Mouse (Mus musculus) stomach, embryonic 15.5 days (tissue): ENCODE data around the gene Fgfr3. TPM values are rescaled to one million over a fixed set of nuclear protein-coding genes. Genes with fewer than 3 reads are reported as not detected.

Experiments
- ATAC-seq: fragments of 200-750 bp; cut with Nextera tagmentation; 2 replicates; pipeline ENCODE4 v1.8.0; 2017; ENCODE audit warnings: low read depth, moderate number of reproducible peaks, moderate TSS enrichment; ENCODE audit not compliant: insufficient read depth, low FRiP score
- H3K27ac ChIP-seq: fragments of 300-500 bp; sonication (generic); 2 replicates; pipeline ENCODE4 v1.5.1; 2015; ENCODE audit warnings: mild to moderate bottlenecking, inconsistent platforms
- H3K27me3 ChIP-seq: fragments of 300-500 bp; sonication (generic); replicated peaks from 2 replicates; pipeline ENCODE4 v1.6.1; 2015; ENCODE audit warnings: inconsistent platforms
- H3K36me3 ChIP-seq: fragments of 300-500 bp; sonication (generic); 2 replicates; pipeline ENCODE4 v1.6.1; 2015; ENCODE audit warnings: inconsistent platforms
- H3K4me1 ChIP-seq: fragments of 300-500 bp; sonication (generic); 2 replicates; pipeline ENCODE4 v1.6.1; 2015; ENCODE audit warnings: inconsistent platforms
- H3K4me2 ChIP-seq: fragments of 300-500 bp; sonication (generic); 2 replicates; pipeline ENCODE4 v1.6.1; 2015; ENCODE audit warnings: mild to moderate bottlenecking, inconsistent platforms
- H3K4me3 ChIP-seq: fragments of 300-500 bp; sonication (generic); replicated peaks from 2 replicates; pipeline ENCODE4 v1.5.1; 2015; ENCODE audit warnings: inconsistent platforms
- H3K9ac ChIP-seq: fragments of 300-500 bp; sonication (generic); 2 replicates; pipeline ENCODE4 v1.6.1; 2015; ENCODE audit warnings: inconsistent platforms
- H3K9me3 ChIP-seq: fragments of 300-500 bp; sonication (generic); 2 replicates; pipeline ENCODE4 v1.6.1; 2016; ENCODE audit warnings: inconsistent platforms
- WGBS: fragments of 180-500 bp; shearing (Covaris S2); methylation state at CpG from one replicate; pipeline ENCODE4 v1.1.7; 2015; 5-methylcytosine and 5-hydroxymethylcytosine counted together
- polyA plus RNA-seq: library from polyadenylated mRNA; unstranded; fragments of >200 nt; fragmentation: Nextera tagmentation; extraction: Ambion mirVana; gene quantifications from 2 replicates; pipeline ENCODE4 v1.2.1, GENCODE M21; 2015

Fgfr3 gene
- polyA plus RNA-seq, 1 experiment from 2014 or later, result 29.2 TPM

DNA sequence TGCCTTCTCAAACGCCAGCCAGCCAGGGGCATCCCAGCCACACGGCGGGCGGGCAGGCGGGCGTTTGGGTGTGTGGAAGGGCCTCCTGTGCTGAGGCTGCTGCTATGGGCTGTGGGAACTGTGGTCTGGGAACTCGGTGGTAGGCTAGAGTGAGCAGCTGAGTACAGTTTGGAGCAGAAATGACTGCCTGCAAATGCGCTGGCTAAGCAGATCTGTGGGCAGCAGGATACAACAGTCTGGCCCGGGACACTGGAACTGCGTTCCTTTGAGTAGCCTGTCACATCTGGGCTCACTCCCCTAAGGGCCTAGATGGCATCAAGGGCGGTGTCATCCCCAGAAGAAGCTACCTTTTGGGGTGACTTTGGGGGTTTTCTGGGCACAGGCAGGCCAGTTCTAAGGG is 19.6 kb upstream of the Fgfr3 start:
- Histone ChIP-seq H3K36me3 (no peaks in the 10 kb centered on the region), H3K4me2 (no peak overlapping the region; the same call in 1 of the 2 replicates), H3K27me3 (no peaks in the 10 kb centered on the region), H3K9ac (no peak overlapping the region), H3K27ac (no peak overlapping the region), H3K4me1 (peaks cover 50% of the 10 kb centered on the region), H3K9me3 (no peaks in the 10 kb centered on the region), H3K4me3 (no peak overlapping the region)
- no peak for ATAC-seq
- WGBS, result 77% methylated on average over 11 of the region's 11 CpGs

DNA sequence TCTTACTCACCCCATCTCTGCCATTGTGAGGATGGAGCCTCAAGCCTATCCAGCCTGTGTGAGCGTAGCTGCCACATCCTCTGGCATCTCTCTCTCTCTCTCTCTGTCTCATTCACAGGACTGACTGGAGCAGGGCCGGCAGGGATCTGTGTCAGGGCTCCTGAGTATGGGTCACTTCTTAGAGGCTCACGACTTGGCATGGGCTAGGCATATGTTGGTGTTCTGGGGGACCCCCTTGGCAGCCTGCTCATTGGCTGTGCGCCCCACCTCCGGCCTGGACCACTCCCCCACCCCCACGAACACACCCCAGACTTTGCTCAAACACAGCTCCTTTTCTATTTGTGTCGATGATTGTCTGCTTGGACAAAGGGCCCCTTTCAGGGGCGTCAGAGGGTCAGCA is 17.5 kb upstream of the Fgfr3 start:
- no peak overlapping the region for H3K4me3 ChIP-seq
- WGBS, result 51% methylated on average over 8 of the region's 8 CpGs

GRCm38 (mm10) chr5:33704945-33705611 is 16.4 kb upstream of the Fgfr3 start:
- Histone ChIP-seq H3K9ac (no peak overlapping the region), H3K4me2 (0 out of 2 replicates have a peak overlapping the region, but pooled peaks have one; percentile 16), H3K4me3 (no peak overlapping the region), H3K27ac (no peak overlapping the region), H3K9me3 (no peaks in the 10 kb centered on the region), H3K36me3 (no peaks in the 10 kb centered on the region), H3K4me1 (peaks cover 38% of the 10 kb centered on the region), H3K27me3 (no peaks in the 10 kb centered on the region)
- ATAC-seq, result peak; percentile 30; the same call in 1 of the 2 replicates
- 15% methylated on average over 11 of the region's 11 CpGs for WGBS

More for the DNA sequence above, 17.5 kb upstream of the Fgfr3 start:
- H3K4me2 ChIP-seq, result no peak overlapping the region
- no peak overlapping the region for H3K9ac ChIP-seq
- H3K27ac ChIP-seq, result no peak overlapping the region
- ATAC-seq, result no peak
- no peaks in the 10 kb centered on the region for H3K9me3 ChIP-seq
- peaks cover 47% of the 10 kb centered on the region for H3K4me1 ChIP-seq
- no peaks in the 10 kb centered on the region for H3K27me3 ChIP-seq
- H3K36me3 ChIP-seq, result no peaks in the 10 kb centered on the region

DNA sequence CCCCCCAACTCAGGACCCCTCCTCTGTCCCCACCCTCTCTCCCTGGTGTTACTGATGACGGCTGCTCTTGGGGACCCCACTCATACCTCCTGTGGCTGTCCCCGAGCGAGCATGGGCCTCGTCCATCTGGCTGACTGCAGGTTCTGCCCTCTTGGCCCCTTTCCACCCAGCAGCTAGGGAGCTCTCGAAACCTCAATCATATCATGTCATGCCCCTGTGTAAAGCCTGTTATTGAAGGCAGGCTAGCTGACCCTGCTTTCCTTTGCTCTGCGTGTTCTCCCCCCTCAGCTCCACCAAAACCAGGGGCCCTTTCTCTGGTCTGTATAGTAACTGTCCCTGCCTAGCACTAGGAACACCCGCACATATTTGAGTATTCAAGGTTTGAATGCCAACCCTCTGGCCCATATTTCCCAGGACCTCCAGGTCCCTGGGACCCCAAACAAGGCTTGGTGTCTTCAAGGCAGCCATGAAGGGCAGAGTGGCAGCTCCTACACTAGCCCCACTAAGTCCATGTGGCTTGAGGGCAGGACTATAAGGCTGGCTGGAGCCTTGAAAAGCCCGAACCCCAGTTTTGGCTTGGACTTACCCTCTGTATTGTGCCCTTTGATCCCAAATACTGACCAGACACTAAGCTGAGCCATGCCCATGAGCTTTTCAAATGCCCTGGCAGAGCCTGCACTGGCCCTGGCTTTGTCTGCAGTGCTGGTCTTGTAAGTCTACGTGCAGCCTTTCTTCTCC is 15.7 kb upstream of the Fgfr3 start:
- H3K27me3 ChIP-seq, result no peaks in the 10 kb centered on the region
- no peaks in the 10 kb centered on the region for H3K9me3 ChIP-seq
- 0 out of 2 replicates have a peak overlapping the region, but pooled peaks have one; percentile 16 for H3K4me2 ChIP-seq
- H3K4me3 ChIP-seq, result no peak overlapping the region
- H3K4me1 ChIP-seq, result peaks cover 34% of the 10 kb centered on the region
- H3K27ac ChIP-seq, result peak overlapping the region; percentile 12; the same call in 1 of the 2 replicates
- WGBS, result 44% methylated on average over 9 of the region's 9 CpGs
- H3K9ac ChIP-seq, result no peak overlapping the region
- ATAC-seq, result no peak; the same call in 1 of the 2 replicates
- H3K36me3 ChIP-seq, result no peaks in the 10 kb centered on the region

DNA sequence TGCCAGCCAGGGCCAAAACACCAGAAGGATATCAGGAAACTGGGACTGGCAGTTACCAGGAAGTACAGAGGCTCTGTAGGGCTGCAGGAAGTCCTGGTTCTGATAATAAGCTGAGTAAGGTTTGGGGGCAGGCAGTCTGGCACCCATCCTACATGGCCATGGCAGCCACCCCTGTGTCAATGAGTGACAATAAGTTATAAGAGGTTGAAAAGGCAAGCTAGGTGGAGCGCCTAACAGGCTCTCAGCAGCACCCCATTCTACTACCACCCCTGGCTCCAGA is 15.2 kb upstream of the Fgfr3 start:
- ATAC-seq, result no peak
- WGBS, result 90% methylated on average over 1 of the region's 1 CpGs
- H3K36me3 ChIP-seq, result no peaks in the 10 kb centered on the region
- no peaks in the 10 kb centered on the region for H3K27me3 ChIP-seq
- peaks cover 34% of the 10 kb centered on the region for H3K4me1 ChIP-seq
- peak overlapping the region; percentile 21; the same call in 1 of the 2 replicates for H3K27ac ChIP-seq
- H3K9ac ChIP-seq, result no peak overlapping the region
- H3K9me3 ChIP-seq, result no peaks in the 10 kb centered on the region
- H3K4me3 ChIP-seq, result no peak overlapping the region
- no peak overlapping the region for H3K4me2 ChIP-seq

- Histone ChIP-seq H3K9ac (no peak overlapping the region), H3K4me1 (peaks cover 34% of the 10 kb centered on the region), H3K9me3 (no peaks in the 10 kb centered on the region), H3K4me2 (no peak overlapping the region), H3K27ac (no peak overlapping the region), H3K4me3 (no peak overlapping the region), H3K36me3 (no peaks in the 10 kb centered on the region), H3K27me3 (no peaks in the 10 kb centered on the region)
- ATAC-seq, result no peak
- 57% methylated on average over 4 of the region's 4 CpGs for WGBS
Observed at GRCm38 (mm10) chr5:33707163-33707562, 14.3 kb upstream of the Fgfr3 start.

DNA sequence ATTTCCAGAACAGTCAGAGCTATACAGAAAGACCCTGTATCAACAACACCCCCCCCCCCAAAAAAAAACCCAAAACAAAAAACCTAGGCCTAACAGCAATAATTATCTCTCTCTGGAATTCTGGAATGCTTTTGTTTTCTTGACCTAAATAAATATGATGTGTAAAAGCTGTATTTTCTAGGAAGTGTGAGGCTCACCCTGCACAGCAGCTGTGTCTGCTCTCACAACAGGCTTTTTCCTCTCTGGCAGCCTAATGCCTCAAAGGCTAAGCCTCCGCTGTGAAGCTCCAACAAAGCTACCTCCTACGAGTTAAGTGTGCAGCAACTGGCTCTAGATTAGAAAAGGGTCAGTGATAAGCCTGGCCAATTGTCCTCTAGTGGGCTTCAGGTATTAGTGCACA is 12.4 kb upstream of the Fgfr3 start:
- no peak overlapping the region for H3K9ac ChIP-seq
- ATAC-seq, result no peak
- H3K27ac ChIP-seq, result no peak overlapping the region
- H3K4me1 ChIP-seq, result peaks cover 32% of the 10 kb centered on the region
- H3K9me3 ChIP-seq, result no peaks in the 10 kb centered on the region
- H3K36me3 ChIP-seq, result no peaks in the 10 kb centered on the region
- 28% methylated on average over 2 of the region's 2 CpGs for WGBS
- H3K4me2 ChIP-seq, result no peak overlapping the region
- no peaks in the 10 kb centered on the region for H3K27me3 ChIP-seq
- H3K4me3 ChIP-seq, result no peak overlapping the region

GRCm38 (mm10) chr5:33712550-33712949 is 8.9 kb upstream of the Fgfr3 start:
- Histone ChIP-seq H3K36me3 (no peaks in the 10 kb centered on the region), H3K27me3 (no peaks in the 10 kb centered on the region), H3K4me2 (no peak overlapping the region), H3K4me1 (peaks cover 6% of the 10 kb centered on the region; the same call in 1 of the 2 replicates), H3K27ac (peak overlapping the region; percentile 57; the same call in 1 of the 2 replicates), H3K9ac (no peak overlapping the region), H3K9me3 (no peaks in the 10 kb centered on the region), H3K4me3 (no peak overlapping the region)
- WGBS, result 70% methylated on average over 2 of the region's 2 CpGs
- peak; percentile 28; the same call in 1 of the 2 replicates for ATAC-seq

- Histone ChIP-seq H3K4me1 (peaks cover 2% of the 10 kb centered on the region; the same call in 1 of the 2 replicates), H3K27ac (no peak overlapping the region), H3K9me3 (no peaks in the 10 kb centered on the region), H3K36me3 (no peaks in the 10 kb centered on the region), H3K4me2 (no peak overlapping the region), H3K27me3 (no peaks in the 10 kb centered on the region), H3K9ac (no peak overlapping the region), H3K4me3 (no peak overlapping the region)
- WGBS, result 57% methylated on average over 2 of the region's 2 CpGs
- ATAC-seq, result no peak
Observed at GRCm38 (mm10) chr5:33715182-33715581, 6.3 kb upstream of the Fgfr3 start.

DNA sequence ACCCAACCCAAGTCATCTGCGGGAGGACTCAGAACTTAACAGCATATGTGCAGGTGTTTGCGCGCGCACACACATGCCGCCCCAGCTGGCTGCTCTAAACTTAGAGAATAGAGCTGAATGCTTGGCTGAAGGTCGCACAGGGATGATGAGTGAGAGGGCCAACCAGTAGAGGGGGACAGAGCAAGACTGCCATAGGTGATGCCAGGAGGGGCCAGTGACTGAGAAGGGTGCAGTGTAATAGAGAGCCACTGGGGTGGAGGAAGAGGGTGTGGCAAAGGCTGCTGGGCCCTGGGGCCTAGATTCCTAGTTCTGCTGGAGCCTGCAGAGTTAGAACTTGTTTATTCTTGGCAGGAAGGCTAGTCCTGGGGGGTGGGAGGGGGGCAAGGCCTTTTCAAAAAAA is 5.0 kb upstream of the Fgfr3 start:
- peak; percentile 72 for ATAC-seq
- Histone ChIP-seq H3K36me3 (no peaks in the 10 kb centered on the region), H3K4me3 (no peak overlapping the region), H3K9me3 (no peaks in the 10 kb centered on the region), H3K27ac (peak overlapping the region; percentile 31; the same call in 1 of the 2 replicates), H3K27me3 (no peaks in the 10 kb centered on the region), H3K4me2 (no peak overlapping the region), H3K9ac (no peak overlapping the region), H3K4me1 (peaks cover 11% of the 10 kb centered on the region)
- 73% methylated on average over 6 of the region's 6 CpGs for WGBS

- Histone ChIP-seq H3K27me3 (no peaks in the 10 kb centered on the region), H3K9ac (no peak overlapping the region), H3K4me3 (no peak overlapping the region), H3K4me2 (no peak overlapping the region), H3K27ac (no peak overlapping the region), H3K4me1 (peaks cover 23% of the 10 kb centered on the region), H3K36me3 (no peaks in the 10 kb centered on the region), H3K9me3 (no peaks in the 10 kb centered on the region)
- no peak for ATAC-seq
- 78% methylated on average over 5 of the region's 5 CpGs for WGBS
Observed at GRCm38 (mm10) chr5:33718460-33718859, 3.0 kb upstream of the Fgfr3 start.

DNA sequence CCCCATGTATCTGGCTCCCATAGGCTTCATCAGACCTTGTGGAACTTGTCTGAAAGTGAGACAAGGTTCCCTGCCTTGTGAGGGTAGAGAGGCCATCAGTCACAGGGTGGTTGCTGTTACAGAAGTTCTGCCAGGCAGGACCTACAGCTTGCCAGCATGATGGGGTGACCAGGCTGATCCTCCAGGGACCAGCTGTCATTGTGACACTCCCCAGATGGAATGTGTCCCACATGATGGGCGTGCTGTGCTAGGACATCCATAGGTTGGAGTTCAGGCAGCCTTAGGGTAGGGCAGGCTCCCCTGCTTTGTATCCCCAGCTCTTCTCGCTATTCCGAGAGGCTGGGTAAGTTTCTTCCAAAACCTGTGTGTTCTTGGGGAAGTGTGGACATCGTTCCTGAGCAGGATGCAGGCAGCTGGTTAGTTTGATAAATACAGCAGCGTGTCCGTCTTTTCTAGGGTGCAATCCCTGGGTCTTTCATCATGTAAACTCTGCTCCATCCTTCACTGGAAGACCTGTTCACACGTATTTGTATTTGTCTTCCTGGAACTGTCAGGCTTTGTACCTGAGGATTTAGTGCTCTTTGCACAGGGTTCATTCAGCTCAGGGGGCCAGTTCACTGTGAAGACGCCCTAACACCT is 503 bp upstream of the Fgfr3 start:
- Histone ChIP-seq H3K9me3 (no peaks in the 10 kb centered on the region), H3K4me1 (peaks cover 34% of the 10 kb centered on the region), H3K27ac (peak overlapping the region; percentile 82), H3K9ac (no peak overlapping the region), H3K4me2 (peak overlapping the region; percentile 96), H3K27me3 (peaks cover 5% of the 10 kb centered on the region; the same call in 1 of the 2 replicates), H3K36me3 (no peaks in the 10 kb centered on the region), H3K4me3 (peak overlapping the region; percentile 78)
- 11% methylated on average over 8 of the region's 8 CpGs for WGBS
- ATAC-seq, result no peak; the same call in 1 of the 2 replicates
